Mouse (Mus musculus) kidney, embryonic 16.5 days (tissue): Measurements from ENCODE around the gene Abi1. TPM values are rescaled to one million over a fixed set of nuclear protein-coding genes. Genes with fewer than 3 reads are reported as not detected.

Source experiments
- polyA plus RNA-seq: library from polyadenylated mRNA; unstranded; fragments of >200 nt; fragmentation: Nextera tagmentation; extraction: Ambion mirVana; gene quantifications from 2 replicates; pipeline ENCODE4 v1.2.1, GENCODE M21; 2015

Gene Abi1
- polyA plus RNA-seq, 1 experiment from 2014 or later = 51.4 TPM

Other genes with a start within 250 kb of the Abi1 start
- gene Pdss1, start 144.7 kb downstream of the Abi1 start, polyA plus RNA-seq = 25.4 and 26.2 TPM in 2 replicates
- gene Acbd5, start 27.9 kb upstream of the Abi1 start, polyA plus RNA-seq = 35.6 and 37.9 TPM in 2 replicates
- 11.3 and 12.5 TPM in 2 replicates for gene Mastl, start 115.8 kb upstream of the Abi1 start, polyA plus RNA-seq
- 64.6 and 72.5 TPM in 2 replicates for gene Yme1l1, start 116.1 kb upstream of the Abi1 start, polyA plus RNA-seq
- gene 4931423N10Rik, start 167.2 kb upstream of the Abi1 start, polyA plus RNA-seq = not detected in 2 replicates